Mouse (Mus musculus): ENCODE measurements around the gene Stk38. TPM values are rescaled to one million over a fixed set of nuclear protein-coding genes. Genes with fewer than 3 reads are reported as not detected.

Gene Stk38
- polyA plus RNA-seq (2014; fragmentation: Nextera tagmentation; extraction: Ambion mirVana), result 141 and 151 TPM in 2 replicates

- DNase-seq (ENCODE audit: low spot score), result peak; percentile 94
- under 1% methylated on average over 56 of the region's 65 CpGs for WGBS
- peak; percentile 93 for ATAC-seq (ENCODE audit: low FRiP score)
- Histone ChIP-seq H3K9ac (ENCODE audit: low read depth, low read length) (peak within 1 kb of the TSS; percentile 96), H3K27ac (ENCODE audit: low read depth, low read length) (peak within 1 kb of the TSS; percentile 93), H3K36me3 (ENCODE audit: control insufficient read depth, insufficient read depth, low read length) (no peaks in the 10 kb centered on the region), H3K4me3 (ENCODE audit: low read depth, low read length) (peak within 1 kb of the TSS; percentile 95), H3K4me1 (replicated peaks; ENCODE audit: control insufficient read depth, insufficient read depth, low read length) (no peaks in the 10 kb centered on the region), H3K27me3 (ENCODE audit: control insufficient read depth, insufficient read depth, low read length) (no peaks in the 10 kb centered on the region), H3K4me2 (replicated peaks; ENCODE audit: low read depth, low read length) (peak within 1 kb of the TSS; percentile 56), H3K9me3 (ENCODE audit: control insufficient read depth, low read length) (no peaks in the 10 kb centered on the region)
Measured at GRCm38 (mm10) chr17:29007641-29008325, at the start of gene Stk38. Gene Stk38 (minus strand): TSS chr17:29007995.

DNA sequence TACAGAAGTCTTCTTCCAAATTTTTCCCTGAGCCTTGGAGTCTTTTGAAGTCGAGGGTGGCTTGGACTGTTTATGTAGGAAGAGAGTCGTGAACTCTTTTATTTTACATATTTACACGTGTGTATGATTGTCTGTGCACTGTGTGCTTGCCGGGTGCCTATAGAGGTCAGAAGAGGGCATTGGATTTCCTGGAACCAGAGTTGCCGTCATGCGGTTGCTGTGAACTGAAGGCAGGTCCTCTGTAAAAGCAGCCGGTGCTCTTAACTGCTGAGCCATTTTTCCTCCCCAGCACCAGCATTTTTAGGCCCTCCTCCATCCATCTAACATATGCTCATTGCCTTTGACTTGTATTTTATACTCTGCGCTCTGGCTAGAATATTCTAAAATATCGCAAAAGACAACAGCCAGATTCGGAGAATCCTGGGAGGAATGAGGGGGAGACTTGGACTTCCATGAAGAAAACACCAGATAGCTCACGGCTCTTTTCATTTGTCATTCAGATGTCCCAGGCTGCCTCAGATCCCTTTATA is 49.6 kb upstream of the Stk38 start:
- no peaks in the 10 kb centered on the region for H3K27me3 ChIP-seq (ENCODE audit: control insufficient read depth, insufficient read depth, low read length)
- no peak overlapping the region for H3K4me2 ChIP-seq (replicated peaks; ENCODE audit: low read depth, low read length)
- peaks cover 5% of the 10 kb centered on the region for H3K4me1 ChIP-seq (replicated peaks; ENCODE audit: control insufficient read depth, insufficient read depth, low read length)
- H3K9ac ChIP-seq (ENCODE audit: low read depth, low read length), result no peak overlapping the region
- no peak for DNase-seq (ENCODE audit: low spot score)
- H3K27ac ChIP-seq (ENCODE audit: low read depth, low read length), result no peak overlapping the region
- ATAC-seq (ENCODE audit: low FRiP score), result no peak
- WGBS, result 76% methylated on average over 11 of the region's 11 CpGs
- H3K4me3 ChIP-seq (ENCODE audit: low read depth, low read length), result no peak overlapping the region
- no peaks in the 10 kb centered on the region for H3K9me3 ChIP-seq (ENCODE audit: control insufficient read depth, low read length)
- no peaks in the 10 kb centered on the region for H3K36me3 ChIP-seq (ENCODE audit: control insufficient read depth, insufficient read depth, low read length)

- Histone ChIP-seq H3K36me3 (ENCODE audit: control insufficient read depth, insufficient read depth, low read length) (no peaks in the 10 kb centered on the region), H3K9me3 (ENCODE audit: control insufficient read depth, low read length) (no peaks in the 10 kb centered on the region), H3K9ac (ENCODE audit: low read depth, low read length) (no peak overlapping the region), H3K4me1 (replicated peaks; ENCODE audit: control insufficient read depth, insufficient read depth, low read length) (peaks cover 5% of the 10 kb centered on the region), H3K27ac (ENCODE audit: low read depth, low read length) (peak overlapping the region; percentile 39; the same call in 1 of the 2 replicates), H3K27me3 (ENCODE audit: control insufficient read depth, insufficient read depth, low read length) (no peaks in the 10 kb centered on the region), H3K4me2 (replicated peaks; ENCODE audit: low read depth, low read length) (0 out of 2 replicates have a peak overlapping the region, but pooled peaks have one; percentile 23), H3K4me3 (ENCODE audit: low read depth, low read length) (no peak overlapping the region)
- DNase-seq (ENCODE audit: low spot score) (no peak), ATAC-seq (ENCODE audit: low FRiP score) (peak; percentile 56)
- 2% methylated on average over 8 of the region's 8 CpGs for WGBS
Measured at GRCm38 (mm10) chr17:29056699-29057151, 48.9 kb upstream of the Stk38 start.

GRCm38 (mm10) chr17:29056207-29056606 is 48.4 kb upstream of the Stk38 start:
- ATAC-seq (ENCODE audit: low FRiP score) (no peak), DNase-seq (ENCODE audit: low spot score) (no peak)
- Histone ChIP-seq H3K9me3 (ENCODE audit: control insufficient read depth, low read length) (no peaks in the 10 kb centered on the region), H3K4me1 (replicated peaks; ENCODE audit: control insufficient read depth, insufficient read depth, low read length) (peaks cover 5% of the 10 kb centered on the region), H3K4me3 (ENCODE audit: low read depth, low read length) (no peak overlapping the region), H3K27me3 (ENCODE audit: control insufficient read depth, insufficient read depth, low read length) (no peaks in the 10 kb centered on the region), H3K9ac (ENCODE audit: low read depth, low read length) (no peak overlapping the region), H3K4me2 (replicated peaks; ENCODE audit: low read depth, low read length) (no peak overlapping the region), H3K27ac (ENCODE audit: low read depth, low read length) (0 out of 2 replicates have a peak overlapping the region, but pooled peaks have one; percentile 39), H3K36me3 (ENCODE audit: control insufficient read depth, insufficient read depth, low read length) (no peaks in the 10 kb centered on the region)
- 33% methylated on average over 7 of the region's 7 CpGs for WGBS

GRCm38 (mm10) chr17:29055586-29055985 is 47.8 kb upstream of the Stk38 start:
- WGBS, result 66% methylated on average over 5 of the region's 5 CpGs
- no peak overlapping the region for H3K4me2 ChIP-seq (replicated peaks; ENCODE audit: low read depth, low read length)
- no peak for ATAC-seq (ENCODE audit: low FRiP score)
- H3K36me3 ChIP-seq (ENCODE audit: control insufficient read depth, insufficient read depth, low read length), result no peaks in the 10 kb centered on the region
- no peak overlapping the region for H3K9ac ChIP-seq (ENCODE audit: low read depth, low read length)
- H3K9me3 ChIP-seq (ENCODE audit: control insufficient read depth, low read length), result no peaks in the 10 kb centered on the region
- peaks cover 5% of the 10 kb centered on the region for H3K4me1 ChIP-seq (replicated peaks; ENCODE audit: control insufficient read depth, insufficient read depth, low read length)
- H3K27ac ChIP-seq (ENCODE audit: low read depth, low read length), result no peak overlapping the region
- H3K4me3 ChIP-seq (ENCODE audit: low read depth, low read length), result no peak overlapping the region
- no peak for DNase-seq (ENCODE audit: low spot score)
- no peaks in the 10 kb centered on the region for H3K27me3 ChIP-seq (ENCODE audit: control insufficient read depth, insufficient read depth, low read length)

GRCm38 (mm10) chr17:29054429-29054828 is 46.6 kb upstream of the Stk38 start:
- no peaks in the 10 kb centered on the region for H3K9me3 ChIP-seq (ENCODE audit: control insufficient read depth, low read length)
- H3K4me3 ChIP-seq (ENCODE audit: low read depth, low read length), result no peak overlapping the region
- H3K4me2 ChIP-seq (replicated peaks; ENCODE audit: low read depth, low read length), result no peak overlapping the region
- ATAC-seq (ENCODE audit: low FRiP score) (no peak), DNase-seq (ENCODE audit: low spot score) (no peak)
- H3K9ac ChIP-seq (ENCODE audit: low read depth, low read length), result no peak overlapping the region
- H3K27me3 ChIP-seq (ENCODE audit: control insufficient read depth, insufficient read depth, low read length), result no peaks in the 10 kb centered on the region
- 76% methylated on average over 6 of the region's 6 CpGs for WGBS
- H3K27ac ChIP-seq (ENCODE audit: low read depth, low read length), result no peak overlapping the region
- H3K4me1 ChIP-seq (replicated peaks; ENCODE audit: control insufficient read depth, insufficient read depth, low read length), result peaks cover 5% of the 10 kb centered on the region
- no peaks in the 10 kb centered on the region for H3K36me3 ChIP-seq (ENCODE audit: control insufficient read depth, insufficient read depth, low read length)

DNA sequence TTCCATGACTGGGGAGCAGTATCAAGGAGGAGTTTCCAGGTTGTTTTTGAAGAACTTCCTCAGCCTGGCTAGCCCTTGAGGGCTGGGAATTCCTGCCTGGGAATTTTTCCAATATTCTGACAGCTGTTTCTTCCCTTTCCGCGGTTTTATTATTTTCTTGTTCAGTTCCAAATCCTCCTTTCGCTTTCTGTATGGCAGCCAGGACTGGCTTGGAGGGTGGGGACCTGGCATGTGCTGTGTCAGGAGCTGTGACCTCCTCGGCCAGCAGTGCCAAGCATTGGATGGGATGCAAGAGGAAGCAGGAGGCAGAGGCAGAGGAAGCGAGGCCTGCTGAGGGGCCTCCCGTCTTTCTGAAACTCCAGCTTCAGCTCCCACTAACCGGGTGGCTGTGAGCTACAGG is 46.0 kb upstream of the Stk38 start:
- WGBS, result 77% methylated on average over 7 of the region's 7 CpGs
- DNase-seq (ENCODE audit: low spot score) (no peak), ATAC-seq (ENCODE audit: low FRiP score) (no peak)
- Histone ChIP-seq H3K27me3 (ENCODE audit: control insufficient read depth, insufficient read depth, low read length) (no peaks in the 10 kb centered on the region), H3K9me3 (ENCODE audit: control insufficient read depth, low read length) (no peaks in the 10 kb centered on the region), H3K27ac (ENCODE audit: low read depth, low read length) (no peak overlapping the region), H3K4me3 (ENCODE audit: low read depth, low read length) (no peak overlapping the region), H3K36me3 (ENCODE audit: control insufficient read depth, insufficient read depth, low read length) (no peaks in the 10 kb centered on the region), H3K9ac (ENCODE audit: low read depth, low read length) (no peak overlapping the region), H3K4me2 (replicated peaks; ENCODE audit: low read depth, low read length) (no peak overlapping the region), H3K4me1 (replicated peaks; ENCODE audit: control insufficient read depth, insufficient read depth, low read length) (peaks cover 5% of the 10 kb centered on the region)

GRCm38 (mm10) chr17:29053067-29053466 is 45.3 kb upstream of the Stk38 start:
- no peaks in the 10 kb centered on the region for H3K27me3 ChIP-seq (ENCODE audit: control insufficient read depth, insufficient read depth, low read length)
- no peaks in the 10 kb centered on the region for H3K9me3 ChIP-seq (ENCODE audit: control insufficient read depth, low read length)
- H3K4me1 ChIP-seq (replicated peaks; ENCODE audit: control insufficient read depth, insufficient read depth, low read length), result peaks cover 5% of the 10 kb centered on the region
- no peak overlapping the region for H3K4me2 ChIP-seq (replicated peaks; ENCODE audit: low read depth, low read length)
- H3K36me3 ChIP-seq (ENCODE audit: control insufficient read depth, insufficient read depth, low read length), result no peaks in the 10 kb centered on the region
- no peak overlapping the region for H3K9ac ChIP-seq (ENCODE audit: low read depth, low read length)
- DNase-seq (ENCODE audit: low spot score) (no peak), ATAC-seq (ENCODE audit: low FRiP score) (no peak)
- WGBS, result 85% methylated on average over 6 of the region's 6 CpGs
- no peak overlapping the region for H3K4me3 ChIP-seq (ENCODE audit: low read depth, low read length)
- no peak overlapping the region; the same call in 1 of the 2 replicates for H3K27ac ChIP-seq (ENCODE audit: low read depth, low read length)

DNA sequence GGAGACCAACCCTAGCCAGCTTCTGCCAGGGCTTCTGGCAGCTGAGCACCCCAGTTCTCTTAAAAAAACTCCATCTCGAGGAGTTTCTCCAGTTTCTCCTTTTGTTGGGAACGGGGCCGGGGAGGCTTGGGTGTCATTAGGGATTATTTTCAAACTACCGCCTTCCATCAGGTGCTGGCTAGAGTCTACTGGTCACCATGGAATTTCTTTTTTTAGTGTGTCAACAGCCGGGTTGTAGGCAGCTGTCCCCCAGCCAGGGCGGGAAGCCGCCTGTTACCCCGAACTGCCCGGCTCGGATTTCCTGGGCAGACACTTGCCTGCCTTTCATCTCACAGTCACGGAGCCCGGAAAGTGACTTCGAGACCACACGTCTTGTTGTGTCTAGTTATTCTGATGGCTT is 43.0 kb upstream of the Stk38 start:
- Histone ChIP-seq H3K4me1 (replicated peaks; ENCODE audit: control insufficient read depth, insufficient read depth, low read length) (no peaks in the 10 kb centered on the region), H3K4me3 (ENCODE audit: low read depth, low read length) (no peak overlapping the region), H3K9ac (ENCODE audit: low read depth, low read length) (no peak overlapping the region), H3K4me2 (replicated peaks; ENCODE audit: low read depth, low read length) (no peak overlapping the region), H3K36me3 (ENCODE audit: control insufficient read depth, insufficient read depth, low read length) (0 out of 2 replicates have a peak, but pooled peaks cover 3% of the 10 kb centered on the region), H3K9me3 (ENCODE audit: control insufficient read depth, low read length) (no peaks in the 10 kb centered on the region), H3K27me3 (ENCODE audit: control insufficient read depth, insufficient read depth, low read length) (no peaks in the 10 kb centered on the region), H3K27ac (ENCODE audit: low read depth, low read length) (no peak overlapping the region)
- ATAC-seq (ENCODE audit: low FRiP score) (no peak), DNase-seq (ENCODE audit: low spot score) (no peak)
- 62% methylated on average over 14 of the region's 14 CpGs for WGBS
